Mouse (Mus musculus) kidney, postnatal 0 days (tissue): ENCODE measurements at regions not wholly inside any gene's neighbourhood (a gene's known extent, or its start where the extent isn't known, plus 50 kb on each side); places are given as distances from the start of the nearest gene placed in this dataset.

Experiments used
- ATAC-seq: fragments of 200-750 bp; cut with Nextera tagmentation; replicated peaks from 2 replicates; pipeline ENCODE4 v1.8.0; 2017; ENCODE audit warnings: low read depth, moderate number of reproducible peaks, moderate TSS enrichment, moderate library complexity; ENCODE audit not compliant: low FRiP score
- DNase-seq: peaks from one replicate; pipeline ENCODE4 v3.0.0-alpha.2; 2016; ENCODE audit warnings: low spot score
- H3K27ac ChIP-seq: fragments of 300-500 bp; sonication (generic); 2 replicates; pipeline ENCODE4 v1.5.1; 2014; ENCODE audit warnings: mild to moderate bottlenecking
- H3K27me3 ChIP-seq: fragments of 300-500 bp; sonication (generic); 2 replicates; pipeline ENCODE4 v1.6.1; 2014; ENCODE audit warnings: low read length, mixed read lengths; ENCODE audit not compliant: insufficient read depth
- H3K36me3 ChIP-seq: fragments of 300-500 bp; sonication (generic); 2 replicates; pipeline ENCODE4 v1.6.1; 2014; ENCODE audit warnings: low read length, mixed read lengths; ENCODE audit not compliant: insufficient read depth
- H3K4me1 ChIP-seq: fragments of 300-500 bp; sonication (generic); replicated peaks from 2 replicates; pipeline ENCODE4 v1.6.1; 2014; ENCODE audit warnings: antibody characterized with exemption, low read length, mixed read lengths; ENCODE audit not compliant: insufficient read depth
- H3K4me2 ChIP-seq: fragments of 300-500 bp; sonication (generic); 2 replicates; pipeline ENCODE4 v1.6.1; 2014; ENCODE audit warnings: mild to moderate bottlenecking, low read length, moderate library complexity, mixed read lengths
- H3K4me3 ChIP-seq: fragments of 300-500 bp; sonication (generic); replicated peaks from 2 replicates; pipeline ENCODE4 v1.5.1; 2014; ENCODE audit warnings: low read depth, low read length
- H3K9ac ChIP-seq: fragments of 300-500 bp; sonication (generic); 2 replicates; pipeline ENCODE4 v1.6.1; 2014; ENCODE audit warnings: low read depth, low read length
- H3K9me3 ChIP-seq: fragments of 300-500 bp; sonication (generic); replicated peaks from 2 replicates; pipeline ENCODE4 v1.6.1; 2016; ENCODE audit warnings: low read length, inconsistent platforms, mixed read lengths
- CTCF ChIP-seq: IDR thresholded peaks from 2 replicates; pipeline ENCODE4 v1.5.1; 2016; ENCODE audit warnings: antibody characterized with exemption, low read depth, mild to moderate bottlenecking, moderate library complexity
- WGBS: fragments of 180-500 bp; shearing (Covaris S2); extraction: QIAGEN DNeasy Blood & Tissue Kit; methylation state at CpG from one replicate; pipeline ENCODE4 v1.1.7; 2014; 5-methylcytosine and 5-hydroxymethylcytosine counted together

DNA sequence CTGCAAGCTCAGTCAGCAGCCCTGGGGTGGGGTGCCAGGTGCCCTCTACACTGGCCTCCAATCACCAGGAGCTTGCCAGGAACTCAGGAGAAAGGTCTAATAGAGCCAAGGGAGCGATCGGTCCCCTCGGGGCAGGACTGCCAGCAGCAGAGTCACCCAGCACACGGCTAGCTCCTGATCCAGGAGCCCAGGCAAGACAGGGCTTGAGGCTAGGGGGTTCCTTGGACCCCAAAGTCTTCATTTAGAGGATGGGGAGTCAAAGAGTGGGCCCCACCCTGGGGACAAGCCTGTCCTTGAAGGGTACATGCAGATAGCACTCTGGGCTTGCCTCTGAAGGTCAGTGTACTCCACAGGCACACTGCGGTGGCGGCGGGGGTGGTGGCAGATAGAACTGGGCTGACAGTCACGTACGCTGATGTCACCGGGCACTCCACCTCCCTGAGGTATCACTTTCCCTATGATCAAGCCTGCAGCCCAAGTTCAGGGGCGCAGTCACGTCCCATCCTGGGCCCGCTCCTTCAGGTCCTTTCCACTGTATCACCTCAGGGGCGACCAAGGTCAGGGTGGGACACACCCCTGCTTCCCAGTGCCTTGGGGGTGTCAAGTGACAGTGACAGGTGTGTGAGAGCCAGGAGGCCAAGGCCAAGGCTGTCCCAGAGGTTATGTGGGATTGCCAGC is 114.2 kb upstream of the 1600014C23Rik start:
- no peak overlapping the region for H3K9ac ChIP-seq
- ATAC-seq, result 0 out of 2 replicates have a peak, but pooled peaks have one; percentile 31

DNA sequence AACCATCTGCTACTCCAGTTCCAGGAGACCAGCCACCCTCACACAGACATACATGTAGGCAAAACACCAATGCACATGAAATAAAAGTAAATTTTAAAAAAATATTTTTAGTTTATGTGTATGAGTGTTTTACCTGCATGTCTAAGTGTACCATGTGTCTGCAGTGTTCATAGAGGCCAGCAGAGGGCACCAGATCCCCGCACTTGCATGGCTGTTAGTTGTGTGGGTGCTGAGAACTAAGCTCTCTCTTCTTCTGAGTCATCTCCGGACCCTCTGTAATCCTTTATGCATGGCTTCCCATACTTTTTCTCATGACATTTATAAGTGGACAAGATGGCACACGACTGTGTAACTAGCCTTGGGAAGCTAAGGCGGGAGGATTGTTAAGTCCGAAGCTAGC is 112.2 kb upstream of the 1600014C23Rik start:
- Histone ChIP-seq H3K4me1 (no peaks in the 10 kb centered on the region), H3K4me3 (no peak overlapping the region), H3K9me3 (no peaks in the 10 kb centered on the region), H3K27me3 (no peaks in the 10 kb centered on the region), H3K9ac (no peak overlapping the region), H3K4me2 (no peak overlapping the region), H3K36me3 (no peaks in the 10 kb centered on the region), H3K27ac (no peak overlapping the region)
- ATAC-seq (no peak), DNase-seq (no peak)
- 90% methylated on average over 5 of the region's 5 CpGs for WGBS
- TF ChIP-seq CTCF, result peak; percentile 41

More for the DNA sequence above, 114.2 kb upstream of the 1600014C23Rik start:
- WGBS, result 82% methylated on average over 14 of the region's 14 CpGs
- H3K9me3 ChIP-seq, result no peaks in the 10 kb centered on the region
- no peak overlapping the region for H3K4me2 ChIP-seq
- H3K4me3 ChIP-seq, result no peak overlapping the region
- H3K27ac ChIP-seq, result no peak overlapping the region
- no peaks in the 10 kb centered on the region for H3K27me3 ChIP-seq
- H3K36me3 ChIP-seq, result no peaks in the 10 kb centered on the region
- H3K4me1 ChIP-seq, result no peaks in the 10 kb centered on the region
- TF ChIP-seq CTCF, result no peak
- no peak for DNase-seq

- DNase-seq (peak; percentile 22), ATAC-seq (no peak)
- Histone ChIP-seq H3K4me1 (no peaks in the 10 kb centered on the region), H3K27ac (no peak overlapping the region), H3K36me3 (no peaks in the 10 kb centered on the region), H3K9me3 (no peaks in the 10 kb centered on the region), H3K4me3 (no peak overlapping the region), H3K9ac (no peak overlapping the region), H3K27me3 (no peaks in the 10 kb centered on the region), H3K4me2 (no peak overlapping the region)
- WGBS, result 38% methylated on average over 7 of the region's 7 CpGs
- TF ChIP-seq CTCF, result no peak
Observed at GRCm38 (mm10) chr17:45836731-45837130, 103.1 kb upstream of the 1600014C23Rik start.

- Histone ChIP-seq H3K36me3 (no peaks in the 10 kb centered on the region), H3K4me1 (no peaks in the 10 kb centered on the region), H3K27ac (no peak overlapping the region), H3K9ac (no peak overlapping the region), H3K4me2 (no peak overlapping the region), H3K9me3 (no peaks in the 10 kb centered on the region), H3K4me3 (no peak overlapping the region), H3K27me3 (no peaks in the 10 kb centered on the region)
- peak; percentile 23 for DNase-seq
- 60% methylated on average over 7 of the region's 7 CpGs for WGBS
- TF ChIP-seq CTCF, result no peak
- no peak for ATAC-seq
Observed at GRCm38 (mm10) chr17:45836253-45836652, 102.6 kb upstream of the 1600014C23Rik start.

GRCm38 (mm10) chr17:45834518-45835071 is 101.0 kb upstream of the 1600014C23Rik start:
- H3K4me2 ChIP-seq, result no peak overlapping the region
- DNase-seq (no peak), ATAC-seq (no peak)
- no peak overlapping the region for H3K9ac ChIP-seq
- H3K4me3 ChIP-seq, result no peak overlapping the region
- WGBS, result 87% methylated on average over 10 of the region's 10 CpGs
- H3K36me3 ChIP-seq, result no peaks in the 10 kb centered on the region
- TF ChIP-seq CTCF, result no peak
- H3K27ac ChIP-seq, result no peak overlapping the region
- H3K9me3 ChIP-seq, result no peaks in the 10 kb centered on the region
- H3K4me1 ChIP-seq, result no peaks in the 10 kb centered on the region
- H3K27me3 ChIP-seq, result no peaks in the 10 kb centered on the region

GRCm38 (mm10) chr17:45830324-45830723 is 96.7 kb upstream of the 1600014C23Rik start:
- Histone ChIP-seq H3K27ac (no peak overlapping the region), H3K36me3 (no peaks in the 10 kb centered on the region), H3K4me1 (no peaks in the 10 kb centered on the region), H3K9me3 (no peaks in the 10 kb centered on the region), H3K4me2 (no peak overlapping the region), H3K9ac (no peak overlapping the region), H3K4me3 (no peak overlapping the region), H3K27me3 (no peaks in the 10 kb centered on the region)
- ATAC-seq (no peak), DNase-seq (no peak)
- 84% methylated on average over 5 of the region's 5 CpGs for WGBS
- peak; percentile 29; the same call in 1 of the 2 replicates for TF ChIP-seq CTCF
